Mouse (Mus musculus) liver, adult 2 months (tissue): ENCODE results near the gene Ccdc146.

Source experiments
- CTCF ChIP-seq: fragments of 200-500 bp; IDR thresholded peaks from 2 replicates; pipeline ENCODE4 v1.5.1; 2011; ENCODE audit warnings: low read depth, low read length, control low read depth
- POLR2A ChIP-seq: fragments of 200-500 bp; IDR thresholded peaks from 2 replicates; pipeline ENCODE4 v1.6.1; 2011; ENCODE audit warnings: low read length, control low read depth; ENCODE audit not compliant: insufficient read depth; ENCODE audit errors: extremely low read depth

GRCm38 (mm10) chr5:21314696-21315095 is 109.8 kb downstream of the Ccdc146 start:
- TF ChIP-seq POLR2A (no peak), CTCF (no peak)
